Mouse (Mus musculus) MN1 (cell line): ENCODE data around the gene Prcd.
A peak's percentile ranks its signal among the peaks of the same experiment; 100 is the strongest.
"Not testable (repeated sequence)": the region's sequence is repeated elsewhere in the genome, so short reads cannot be mapped to it uniquely, and the experiment has no call there.

Experiments used
- DNase-seq: peaks from one replicate; pipeline ENCODE4 v3.0.0-alpha.2; 2016; ENCODE audit warnings: low spot score

Prcd gene

GRCm38 (mm10) chr11:116669787-116670365 is 16.5 kb downstream of the Prcd start:
- no peak for DNase-seq

DNA sequence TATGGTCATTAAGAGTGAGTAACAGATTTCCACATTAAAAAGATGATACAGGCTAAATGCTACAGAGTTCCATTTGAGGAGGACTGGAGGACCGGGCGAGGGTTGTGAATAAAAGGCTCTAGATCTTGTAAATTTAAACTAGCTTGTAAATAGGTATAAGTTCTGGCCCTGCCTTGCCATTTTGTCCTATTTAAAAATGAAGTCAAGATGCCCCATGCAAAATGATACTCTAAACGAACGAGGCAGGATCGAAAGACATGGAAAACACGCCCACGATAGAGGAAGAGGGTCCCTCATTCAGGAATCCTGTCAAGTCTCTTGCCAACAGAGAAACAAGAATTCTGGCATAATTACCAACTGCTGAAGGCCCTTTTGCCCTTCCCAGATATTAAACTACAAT is 17.1 kb downstream of the Prcd start:
- DNase-seq, result no peak

DNA sequence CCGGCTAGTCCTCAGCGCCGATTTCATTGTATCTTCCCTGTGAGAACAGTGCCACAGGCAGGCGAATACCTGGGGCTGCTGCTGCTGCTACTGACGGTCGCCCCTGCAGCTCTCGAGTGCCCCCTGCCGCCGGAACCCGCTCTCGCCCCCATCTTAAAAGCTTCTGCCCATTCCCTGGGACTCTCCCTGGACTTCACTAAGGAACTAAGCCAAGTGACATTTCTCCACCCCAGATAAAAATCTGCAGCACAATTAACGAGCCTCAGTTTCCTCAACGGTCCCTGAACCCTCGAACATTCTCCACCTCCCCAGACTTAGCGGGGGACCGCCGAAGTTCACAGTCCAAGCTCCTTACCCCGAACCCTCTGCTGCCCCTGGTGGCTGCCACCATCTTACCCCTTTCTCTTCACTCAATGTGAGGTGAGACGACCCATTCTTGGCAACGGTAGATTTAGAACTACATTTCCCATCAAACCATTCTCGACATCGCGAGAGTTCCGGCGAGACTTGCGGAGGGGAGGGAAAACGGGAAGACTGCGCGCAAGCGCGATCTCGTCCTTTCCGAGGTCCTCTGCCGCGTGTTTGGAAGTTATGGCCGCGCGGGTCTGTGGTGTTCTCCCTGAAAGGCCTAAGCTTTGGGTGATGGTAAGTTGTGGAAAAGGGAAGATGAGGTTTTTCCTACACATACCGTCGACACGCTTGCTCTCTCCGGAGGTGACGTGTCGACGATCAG is 17.9 kb downstream of the Prcd start:
- DNase-seq, result peak; percentile 99

DNA sequence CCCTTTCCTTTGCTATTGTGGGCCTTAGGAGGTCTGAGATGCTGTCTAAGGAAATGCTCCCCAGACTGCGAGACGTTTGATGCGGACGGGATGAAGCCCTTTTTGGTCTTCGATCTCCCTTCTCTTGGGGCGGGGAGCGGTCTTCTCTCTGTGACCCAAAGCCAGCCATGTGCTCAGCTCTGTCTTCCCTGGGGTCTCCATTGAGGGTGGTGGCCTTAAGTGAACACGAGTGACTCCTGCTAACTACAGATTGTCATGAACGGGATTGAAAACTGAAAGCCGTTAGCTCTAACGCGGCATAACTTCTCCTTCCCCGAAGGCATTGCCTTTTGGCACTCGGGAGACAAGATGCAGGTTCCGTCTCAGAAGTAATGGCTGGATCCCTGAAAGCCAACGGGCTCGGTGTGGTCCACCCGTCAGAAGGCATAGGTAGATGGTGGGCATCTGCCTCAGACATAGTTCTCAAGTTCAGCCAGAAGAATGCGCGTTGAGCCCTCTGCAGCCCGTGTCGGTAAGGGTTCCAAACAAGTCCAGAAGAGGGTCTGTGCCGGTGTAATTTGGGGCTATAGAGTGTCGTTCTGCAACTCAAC is 18.6 kb downstream of the Prcd start:
- no peak for DNase-seq

- no peak for DNase-seq
Measured at GRCm38 (mm10) chr11:116672595-116672994, 19.3 kb downstream of the Prcd start.

DNA sequence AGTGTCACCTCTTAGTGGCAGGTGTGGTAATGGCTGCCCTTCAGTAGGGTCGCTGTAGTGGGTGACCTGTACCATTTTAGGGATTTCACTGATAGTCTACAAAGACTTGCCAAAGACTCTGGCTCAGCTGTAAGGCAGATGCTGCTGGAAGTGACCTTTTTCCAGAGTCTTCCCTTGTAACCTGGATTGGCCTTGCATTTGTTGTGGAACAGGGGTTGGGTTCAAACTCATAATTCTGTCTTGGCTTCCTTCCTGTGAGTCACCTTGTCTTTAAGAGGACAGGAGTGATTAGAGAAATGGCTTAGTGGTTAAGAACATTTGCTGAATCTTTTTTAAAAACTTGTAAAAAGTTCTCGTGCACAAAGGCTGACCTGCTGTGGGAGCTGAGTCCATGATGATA is 20.1 kb downstream of the Prcd start:
- DNase-seq, result no peak

- DNase-seq, result no peak
Measured at GRCm38 (mm10) chr11:116674616-116675379, 21.5 kb downstream of the Prcd start.

DNA sequence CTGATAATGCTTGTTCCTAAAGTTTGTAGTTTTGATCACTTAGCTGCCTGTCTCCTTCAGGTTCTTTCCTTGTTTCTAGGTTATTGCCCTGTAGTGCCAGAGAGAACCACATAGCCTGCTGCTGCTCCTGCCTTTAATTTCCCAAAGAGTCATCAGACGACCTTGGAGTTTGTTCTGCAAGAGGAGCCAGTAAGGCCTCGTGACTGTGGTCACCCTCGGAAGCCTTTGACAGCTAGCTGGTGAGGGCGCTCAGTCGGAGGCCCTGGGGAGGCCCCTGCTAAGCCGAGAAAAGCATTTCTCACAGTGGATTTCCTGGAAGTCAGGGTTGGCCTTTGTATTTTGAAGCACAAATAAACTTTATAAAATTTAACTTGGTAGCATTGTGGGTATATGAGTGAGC is 22.1 kb downstream of the Prcd start:
- not testable (repeated sequence) for DNase-seq

DNA sequence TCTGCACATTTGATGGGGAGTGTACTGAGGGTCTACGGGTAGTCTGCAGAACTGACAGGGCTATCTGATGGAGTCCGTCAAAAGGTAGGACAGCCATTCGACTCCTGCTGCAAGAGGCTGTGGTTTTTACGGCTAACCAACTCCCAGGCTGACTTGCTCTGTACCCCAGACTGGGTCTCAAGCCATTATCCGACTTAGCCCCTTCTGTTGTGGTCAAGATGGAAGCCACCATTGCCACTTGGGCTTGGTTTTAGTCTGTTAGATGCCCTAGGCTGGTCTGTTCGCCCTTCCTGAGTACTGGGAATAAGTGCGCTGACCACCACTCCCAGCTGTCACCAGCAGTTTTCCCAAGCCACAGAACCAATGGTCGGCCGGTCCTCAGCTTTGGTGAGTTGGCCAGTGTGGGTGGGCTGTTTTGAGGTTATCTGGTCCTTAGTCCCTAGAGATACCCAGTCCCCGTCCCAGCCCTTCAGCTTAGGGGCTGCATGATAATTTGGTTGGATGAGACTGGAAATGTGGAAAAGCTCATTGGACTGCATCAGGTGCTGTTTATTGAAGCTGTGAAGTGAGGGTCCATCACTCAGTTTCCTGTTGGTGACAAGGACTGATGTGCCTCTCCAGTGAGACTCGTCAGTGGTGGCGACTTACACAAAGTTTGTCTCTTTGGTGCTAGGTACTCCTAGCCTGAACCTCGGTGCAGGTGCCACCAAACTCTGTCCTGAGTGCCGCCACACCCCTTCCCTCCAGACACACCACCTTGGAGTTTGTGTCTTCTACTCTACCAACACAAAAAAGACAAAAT is 23.0 kb downstream of the Prcd start:
- no peak for DNase-seq

DNA sequence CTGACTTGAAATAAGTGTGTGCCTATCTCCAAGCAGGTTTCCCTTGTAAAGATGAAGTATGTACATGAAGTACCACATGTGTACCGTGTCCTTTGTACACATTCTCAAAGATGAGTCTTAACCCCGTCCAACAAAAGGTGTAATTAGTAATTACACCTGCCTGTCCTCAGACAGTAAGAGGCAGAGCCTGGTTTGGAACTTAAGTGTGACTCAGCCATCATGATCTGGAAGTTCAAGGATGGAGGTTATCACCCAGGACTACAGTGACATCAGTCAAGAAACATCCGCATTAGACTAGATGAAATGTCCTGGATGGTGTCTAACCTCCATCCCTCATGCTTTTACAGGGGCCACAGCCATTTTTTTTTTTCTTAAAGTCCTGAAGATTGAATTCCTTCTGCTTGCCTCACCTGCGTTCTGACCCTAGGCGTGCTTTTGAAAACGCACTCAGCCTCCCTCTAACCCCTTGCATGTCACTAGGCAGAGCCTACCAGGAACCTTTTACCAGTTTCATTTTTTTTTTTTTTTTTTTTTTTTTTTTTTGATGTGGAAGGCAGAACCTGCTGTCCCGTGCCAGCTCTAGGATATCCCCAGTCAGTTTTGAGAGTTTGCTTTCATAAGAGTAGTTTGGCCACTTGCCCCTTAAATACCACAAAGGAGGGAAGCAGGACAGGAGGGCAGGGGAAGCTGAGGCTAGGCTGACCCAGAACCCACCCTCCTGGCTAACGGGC is 24.5 kb downstream of the Prcd start:
- DNase-seq, result no peak

DNA sequence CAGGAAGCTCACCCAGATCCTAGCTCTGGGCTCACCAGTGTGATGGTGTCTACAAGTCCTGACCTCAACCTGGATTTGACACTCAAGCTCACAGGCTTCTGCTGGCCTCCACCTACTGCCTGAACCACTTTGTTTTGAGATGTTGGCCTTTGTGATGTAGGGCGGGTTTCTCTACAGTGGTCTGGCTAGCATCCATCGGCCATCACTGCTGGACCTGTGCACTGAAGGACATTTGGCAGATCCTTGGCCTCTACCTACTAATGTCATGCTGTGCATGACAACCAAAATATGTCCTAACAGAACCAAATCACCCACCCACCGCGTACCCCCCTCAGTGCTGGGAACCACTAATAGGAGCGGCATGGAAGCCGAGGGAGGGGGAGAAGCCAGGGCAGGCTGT is 25.8 kb downstream of the Prcd start:
- DNase-seq, result no peak

- DNase-seq, result no peak
Measured at GRCm38 (mm10) chr11:116680321-116681091, 27.2 kb downstream of the Prcd start.

DNA sequence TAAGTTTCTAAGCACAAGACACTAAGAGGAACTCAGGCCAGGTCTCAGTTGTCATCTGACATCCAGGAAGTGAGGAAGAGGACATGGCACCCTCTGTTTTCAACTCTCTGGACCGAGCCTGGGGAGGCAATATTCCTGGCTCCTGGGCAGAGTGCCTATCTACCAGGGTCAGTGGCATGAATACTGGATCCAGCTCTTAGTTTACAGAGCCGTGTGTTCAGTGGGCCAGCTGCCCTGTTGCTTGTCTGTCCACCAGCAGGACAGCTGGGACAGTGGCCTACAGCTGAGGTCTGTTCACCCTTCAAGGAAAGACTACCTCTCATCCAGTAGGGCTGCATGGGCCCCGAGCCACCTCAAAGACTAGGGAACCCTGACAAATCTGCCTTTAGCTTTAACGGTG is 27.8 kb downstream of the Prcd start:
- DNase-seq, result no peak

DNA sequence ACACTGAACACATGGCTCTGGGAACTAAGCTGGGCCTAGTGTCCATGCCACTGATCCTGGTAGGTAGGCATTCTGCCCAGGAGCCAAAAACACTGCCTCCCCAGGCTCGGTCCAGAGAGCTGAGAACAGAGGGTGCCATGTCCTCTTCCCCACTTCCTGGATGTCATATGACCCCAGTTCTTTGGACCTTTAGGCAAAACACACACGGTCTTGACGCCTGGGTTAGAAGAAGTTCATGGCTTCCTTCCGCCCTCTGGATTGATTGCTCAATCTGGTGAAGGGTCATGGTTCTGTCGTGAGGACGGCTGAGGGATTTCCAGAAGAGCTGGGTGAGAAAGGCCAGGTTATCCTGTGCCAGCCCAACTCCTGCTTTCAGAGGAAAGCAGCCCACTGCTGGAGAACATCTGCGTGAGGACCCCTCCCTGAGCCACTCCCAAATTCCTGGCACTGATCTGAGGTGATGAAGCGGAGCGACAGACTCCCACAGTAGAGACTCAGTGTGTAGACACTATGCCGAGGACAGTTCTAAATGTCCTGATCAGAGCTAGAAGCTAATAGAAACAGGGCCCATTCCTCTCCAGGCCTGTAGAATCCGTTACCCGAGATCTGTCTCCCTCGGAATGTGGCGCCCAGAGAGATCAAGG is 29.3 kb downstream of the Prcd start:
- DNase-seq, result no peak

GRCm38 (mm10) chr11:116683777-116684176 is 30.4 kb downstream of the Prcd start:
- DNase-seq, result no peak

GRCm38 (mm10) chr11:116685729-116686128 is 32.4 kb downstream of the Prcd start:
- no peak for DNase-seq

- DNase-seq, result no peak
Measured at GRCm38 (mm10) chr11:116687897-116688296, 34.6 kb downstream of the Prcd start.

GRCm38 (mm10) chr11:116689622-116690021 is 36.3 kb downstream of the Prcd start:
- no peak for DNase-seq

- no peak for DNase-seq
Measured at GRCm38 (mm10) chr11:116690701-116691575, 37.6 kb downstream of the Prcd start.
